Mouse (Mus musculus): ENCODE measurements at regions not wholly inside any gene's neighbourhood (a gene's known extent, or its start where the extent isn't known, plus 50 kb on each side); places are given as distances from the start of the nearest gene placed in this dataset.
"Not testable (repeated sequence)": the region's sequence is repeated elsewhere in the genome, so short reads cannot be mapped to it uniquely, and the experiment has no call there.

- not testable (repeated sequence) for TF ChIP-seq CTCF (IDR thresholded peaks at IDR 0.05; ENCODE audit: low read depth, low read length); POLR2A (IDR thresholded peaks at IDR 0.05; ENCODE audit: extremely low read depth, insufficient read depth, low read length)
Measured at GRCm38 (mm10) chr3:111141196-111141595, 890.4 kb upstream of the Prmt6 start.

All from liver, adult 2 months (tissue).